Mouse (Mus musculus): ENCODE results near the gene Ank3. TPM values are rescaled to one million over a fixed set of nuclear protein-coding genes. Genes with fewer than 3 reads are reported as not detected.
"Not testable (repeated sequence)": the region's sequence is repeated elsewhere in the genome, so short reads cannot be mapped to it uniquely, and the experiment has no call there.

The Ank3 gene
- 69.3 and 74.7 TPM in 2 replicates for polyA plus RNA-seq (2015; fragmentation: Nextera tagmentation; extraction: Ambion mirVana)

DNA sequence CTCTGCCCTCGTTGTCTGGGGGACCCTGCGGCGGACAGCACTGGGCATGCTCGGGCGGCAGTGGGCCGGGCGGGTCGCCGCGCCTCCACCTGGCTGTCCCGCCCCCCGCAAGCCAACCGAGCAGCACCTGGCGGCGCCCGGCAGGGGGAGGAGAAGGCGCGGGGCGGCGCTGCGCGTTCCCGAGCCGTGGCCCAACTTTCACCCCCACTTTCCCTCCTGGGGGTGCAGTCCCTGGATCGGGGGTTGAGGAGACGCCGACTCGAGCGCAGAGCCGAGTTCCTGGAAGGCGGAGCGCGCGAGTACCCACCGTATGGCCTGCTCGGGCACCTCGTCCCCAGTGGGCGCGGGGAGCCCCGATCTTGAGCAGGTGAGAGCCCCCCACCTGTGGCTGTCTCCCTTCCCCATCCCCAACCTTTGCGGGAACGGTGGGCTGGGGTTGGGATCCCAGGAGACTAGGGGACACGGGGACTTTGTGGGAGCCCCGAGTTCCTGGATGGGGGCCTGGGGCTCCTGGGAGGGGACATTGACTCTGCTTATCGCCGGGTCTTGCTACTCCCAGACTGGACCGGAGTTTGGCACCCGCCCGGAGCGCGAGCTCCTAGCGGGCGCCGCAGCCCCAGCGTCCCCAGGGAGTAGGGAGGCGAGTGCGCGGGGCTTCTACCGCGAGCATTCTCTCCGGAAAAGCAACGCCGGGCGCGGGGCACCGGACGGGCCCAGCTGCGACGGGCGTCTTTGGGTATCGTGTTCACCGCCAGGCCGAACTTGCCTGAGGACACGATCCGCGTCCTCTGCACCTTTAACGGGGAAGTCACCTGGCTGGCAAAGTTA lies at the start of gene Ank3:
TSS of gene Ank3 (plus strand) at position 11 of the 828 bp plus-strand sequence.
- peaks cover 19% of the 10 kb centered on the region for H3K4me1 ChIP-seq (ENCODE audit: control insufficient read depth, insufficient read depth, low read depth, low read length)
- H3K9me3 ChIP-seq (ENCODE audit: control insufficient read depth, low read length) = no peaks in the 10 kb centered on the region
- H3K4me2 ChIP-seq (ENCODE audit: low read length) = peak within 1 kb of the TSS; percentile 99
- no peak within 1 kb of the TSS for H3K27ac ChIP-seq (ENCODE audit: low read depth, low read length)
- H3K9ac ChIP-seq (ENCODE audit: low read depth, low read length) = peak within 1 kb of the TSS; percentile 59
- 1% methylated on average over 58 of the region's 77 CpGs for WGBS
- H3K27me3 ChIP-seq (replicated peaks; ENCODE audit: control insufficient read depth, insufficient read depth, low read length) = peaks cover 13% of the 10 kb centered on the region
- peak; percentile 56; the same call in 1 of the 2 replicates for ATAC-seq
- H3K4me3 ChIP-seq (ENCODE audit: low read length) = peak within 1 kb of the TSS; percentile 53
- no peaks in the 10 kb centered on the region for H3K36me3 ChIP-seq (ENCODE audit: control insufficient read depth, insufficient read depth, low read length)

DNA sequence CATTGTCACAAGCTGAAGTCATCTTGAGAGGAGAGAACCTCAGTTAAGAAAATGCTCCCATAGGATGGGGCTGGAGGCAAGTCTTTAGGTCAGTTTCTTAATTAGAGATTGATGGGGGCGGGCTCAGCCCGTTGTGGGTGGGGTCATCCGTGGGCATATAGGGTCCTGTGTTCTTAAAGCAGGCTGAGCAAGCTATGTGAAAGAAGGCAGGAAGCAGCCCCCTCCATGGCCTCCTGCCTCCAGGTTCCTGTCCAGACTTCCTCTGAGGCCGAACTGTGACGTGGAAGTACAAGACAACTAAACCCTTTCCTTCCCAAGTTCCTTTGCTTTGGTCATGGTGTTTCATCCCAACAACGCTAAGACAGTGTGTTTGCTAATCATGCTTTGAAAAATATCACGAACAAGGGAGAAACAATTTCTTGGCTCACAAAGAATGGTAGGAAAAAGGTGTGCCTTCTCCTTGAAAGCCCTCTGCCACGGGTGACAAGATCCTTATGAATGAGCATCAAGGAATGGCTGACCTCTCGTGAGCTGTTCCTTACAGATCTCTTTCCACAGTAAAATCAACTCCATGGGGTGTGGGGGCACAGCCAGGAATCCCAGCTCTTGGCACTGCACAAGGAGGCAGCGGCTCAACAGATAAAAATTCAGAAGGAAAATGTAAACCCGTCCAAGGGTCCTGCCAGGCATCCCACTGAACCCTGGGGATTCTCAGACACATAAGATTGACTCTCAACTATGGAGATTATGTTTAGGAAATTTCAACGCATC lies 47.3 kb upstream of the Ank3 start:
- no peaks in the 10 kb centered on the region for H3K36me3 ChIP-seq (ENCODE audit: control insufficient read depth, insufficient read depth, low read length)
- WGBS = 19% methylated on average over 12 of the region's 12 CpGs
- peak overlapping the region; percentile 41 for H3K27ac ChIP-seq (ENCODE audit: low read depth, low read length)
- peak overlapping the region; percentile 67 for H3K4me3 ChIP-seq (ENCODE audit: low read length)
- H3K27me3 ChIP-seq (replicated peaks; ENCODE audit: control insufficient read depth, insufficient read depth, low read length) = no peaks in the 10 kb centered on the region
- peak overlapping the region; percentile 99 for H3K4me2 ChIP-seq (ENCODE audit: low read length)
- ATAC-seq = no peak
- peaks cover 10% of the 10 kb centered on the region for H3K4me1 ChIP-seq (ENCODE audit: control insufficient read depth, insufficient read depth, low read depth, low read length)
- peak overlapping the region; percentile 71; the same call in 1 of the 2 replicates for H3K9ac ChIP-seq (ENCODE audit: low read depth, low read length)
- no peaks in the 10 kb centered on the region for H3K9me3 ChIP-seq (ENCODE audit: control insufficient read depth, low read length)

DNA sequence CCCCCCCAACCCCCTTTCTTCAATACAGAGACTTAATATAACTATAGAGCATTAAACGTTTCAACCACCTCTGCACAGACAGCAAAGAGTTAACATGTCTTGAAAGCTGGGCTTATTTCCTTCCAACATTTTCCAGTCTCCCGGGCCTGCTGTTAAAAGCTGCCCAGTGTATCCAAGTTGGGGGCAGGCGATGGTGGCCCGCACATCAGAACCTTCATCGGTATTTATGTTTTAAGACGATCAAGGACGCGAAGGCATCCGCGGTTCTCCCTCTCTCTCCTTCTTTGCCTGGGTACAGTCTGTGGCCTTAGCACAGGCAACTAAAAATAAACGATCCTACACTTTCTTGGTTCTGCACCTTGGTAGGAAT lies 46.7 kb upstream of the Ank3 start:
- H3K4me2 ChIP-seq (ENCODE audit: low read length) = peak overlapping the region; percentile 99
- ATAC-seq = no peak
- peaks cover 10% of the 10 kb centered on the region for H3K4me1 ChIP-seq (ENCODE audit: control insufficient read depth, insufficient read depth, low read depth, low read length)
- H3K4me3 ChIP-seq (ENCODE audit: low read length) = peak overlapping the region; percentile 67
- no peaks in the 10 kb centered on the region for H3K9me3 ChIP-seq (ENCODE audit: control insufficient read depth, low read length)
- peak overlapping the region; percentile 41 for H3K27ac ChIP-seq (ENCODE audit: low read depth, low read length)
- WGBS = under 1% methylated on average over 11 of the region's 11 CpGs
- H3K36me3 ChIP-seq (ENCODE audit: control insufficient read depth, insufficient read depth, low read length) = no peaks in the 10 kb centered on the region
- peak overlapping the region; percentile 71 for H3K9ac ChIP-seq (ENCODE audit: low read depth, low read length)
- H3K27me3 ChIP-seq (replicated peaks; ENCODE audit: control insufficient read depth, insufficient read depth, low read length) = no peaks in the 10 kb centered on the region

DNA sequence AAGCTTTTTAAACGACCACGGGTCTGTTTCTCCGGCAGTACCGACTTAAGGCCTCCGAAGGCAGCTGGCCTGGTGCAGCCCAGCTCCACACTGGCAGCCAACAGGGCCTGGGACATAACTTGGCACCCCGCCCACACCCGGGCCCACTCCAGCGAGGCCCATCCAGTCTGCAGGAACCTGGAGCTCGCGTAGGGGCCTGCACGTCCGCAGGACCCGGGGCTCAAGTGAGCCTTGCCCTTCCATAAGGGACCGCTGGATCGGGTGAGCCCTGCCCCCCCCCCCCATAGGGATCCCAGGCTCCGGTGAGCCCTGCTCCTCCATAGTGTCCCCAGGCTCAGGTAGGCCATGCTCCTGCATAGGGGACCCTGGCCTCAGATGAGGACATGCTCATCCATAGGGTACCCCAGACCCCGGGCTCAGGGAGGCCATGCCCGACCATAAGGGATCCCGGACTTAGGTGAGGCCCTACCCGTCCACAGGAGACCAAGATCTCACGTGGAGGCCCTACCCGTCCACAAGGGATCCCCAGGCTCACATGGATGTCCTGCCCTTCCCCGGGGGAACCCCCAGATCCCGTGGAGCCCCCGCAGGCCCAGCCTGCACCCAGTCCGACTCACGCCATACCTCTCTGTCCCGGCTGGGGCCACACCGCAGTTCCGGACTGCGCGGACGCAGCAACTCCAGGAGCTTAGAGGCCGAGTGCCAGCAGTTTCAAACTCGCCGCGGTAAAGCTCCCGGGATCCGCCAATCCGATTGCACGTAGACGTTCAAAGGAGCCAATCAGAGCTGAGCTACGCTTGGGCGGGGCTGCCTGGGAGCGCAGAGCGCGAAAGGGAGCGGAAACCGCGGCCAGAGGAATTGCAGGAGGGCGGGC lies 46.1 kb upstream of the Ank3 start, which contains the start of gene Cdk1:
TSS of gene Cdk1 (minus strand) at position 727 of the 874 bp plus-strand sequence.
- WGBS = under 1% methylated on average over 50 of the region's 51 CpGs
- H3K27ac ChIP-seq (ENCODE audit: low read depth, low read length) = peak within 1 kb of the TSS; percentile 41
- ATAC-seq = peak; percentile 97
- H3K4me2 ChIP-seq (ENCODE audit: low read length) = peak within 1 kb of the TSS; percentile 99
- peak within 1 kb of the TSS; percentile 67 for H3K4me3 ChIP-seq (ENCODE audit: low read length)
- no peaks in the 10 kb centered on the region for H3K36me3 ChIP-seq (ENCODE audit: control insufficient read depth, insufficient read depth, low read length)
- H3K9me3 ChIP-seq (ENCODE audit: control insufficient read depth, low read length) = no peaks in the 10 kb centered on the region
- H3K27me3 ChIP-seq (replicated peaks; ENCODE audit: control insufficient read depth, insufficient read depth, low read length) = no peaks in the 10 kb centered on the region
- H3K9ac ChIP-seq (ENCODE audit: low read depth, low read length) = peak within 1 kb of the TSS; percentile 71
- peaks cover 10% of the 10 kb centered on the region for H3K4me1 ChIP-seq (ENCODE audit: control insufficient read depth, insufficient read depth, low read depth, low read length)

DNA sequence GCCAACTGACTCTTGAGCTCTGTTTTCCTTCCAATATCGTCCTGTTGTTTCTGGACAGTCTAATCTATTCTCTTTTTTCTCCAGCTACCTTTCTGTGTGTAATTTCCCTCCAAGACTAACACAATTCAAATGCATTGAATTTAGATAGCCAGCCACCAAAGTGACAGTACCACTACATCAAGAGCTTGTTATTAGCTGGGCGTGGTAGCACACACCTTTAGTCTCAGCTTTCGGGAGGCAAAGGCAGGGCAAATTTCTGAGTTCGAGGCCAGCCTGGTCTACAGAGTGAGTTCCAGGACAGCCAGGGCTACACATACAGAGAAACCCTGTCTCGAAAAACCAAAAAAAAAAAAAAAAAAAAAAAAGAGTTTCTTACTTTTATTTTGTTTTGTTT lies 45.5 kb upstream of the Ank3 start:
- not testable (repeated sequence) for H3K27me3 ChIP-seq (replicated peaks; ENCODE audit: control insufficient read depth, insufficient read depth, low read length); ATAC-seq

DNA sequence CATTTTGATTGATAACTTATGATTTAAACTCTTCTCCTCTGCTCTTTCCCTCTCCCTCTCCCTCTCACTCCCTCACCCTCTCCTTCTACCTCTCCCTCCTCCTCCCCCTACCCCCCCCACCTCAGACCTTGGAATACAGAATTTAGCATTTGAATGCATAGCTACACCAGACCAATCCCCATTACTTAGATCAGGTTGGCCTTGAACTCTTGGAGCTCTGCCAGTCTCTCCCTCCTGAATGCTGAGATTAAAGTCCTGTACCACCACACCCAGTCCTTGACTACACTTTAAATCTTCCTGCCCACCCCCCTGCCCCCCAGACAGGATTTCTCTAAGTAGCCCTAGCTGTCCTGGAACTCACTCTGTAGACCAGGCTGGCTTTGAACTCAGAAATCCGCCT lies 38.9 kb upstream of the Ank3 start:
- Histone ChIP-seq H3K27me3 (replicated peaks; ENCODE audit: control insufficient read depth, insufficient read depth, low read length) (no peaks in the 10 kb centered on the region), H3K4me3 (ENCODE audit: low read length) (no peak overlapping the region), H3K4me1 (ENCODE audit: control insufficient read depth, insufficient read depth, low read depth, low read length) (no peaks in the 10 kb centered on the region), H3K36me3 (ENCODE audit: control insufficient read depth, insufficient read depth, low read length) (no peaks in the 10 kb centered on the region), H3K9me3 (ENCODE audit: control insufficient read depth, low read length) (no peaks in the 10 kb centered on the region; the same call in 1 of the 2 replicates), H3K27ac (ENCODE audit: low read depth, low read length) (no peak overlapping the region), H3K9ac (ENCODE audit: low read depth, low read length) (no peak overlapping the region), H3K4me2 (ENCODE audit: low read length) (no peak overlapping the region)
- 100% methylated on average over 1 of the region's 1 CpGs for WGBS
- ATAC-seq = no peak

More for the DNA sequence above, 45.5 kb upstream of the Ank3 start:
- H3K4me1 ChIP-seq (ENCODE audit: control insufficient read depth, insufficient read depth, low read depth, low read length) = peaks cover 10% of the 10 kb centered on the region
- H3K4me2 ChIP-seq (ENCODE audit: low read length) = peak overlapping the region; percentile 99
- not testable (repeated sequence) for H3K9me3 ChIP-seq (ENCODE audit: control insufficient read depth, low read length); H3K36me3 ChIP-seq (ENCODE audit: control insufficient read depth, insufficient read depth, low read length); H3K27ac ChIP-seq (ENCODE audit: low read depth, low read length)
- H3K9ac ChIP-seq (ENCODE audit: low read depth, low read length) = peak overlapping the region; percentile 38; the same call in 1 of the 2 replicates
- peak overlapping the region; percentile 67 for H3K4me3 ChIP-seq (ENCODE audit: low read length)
- WGBS = 39% methylated on average over 5 of the region's 5 CpGs

DNA sequence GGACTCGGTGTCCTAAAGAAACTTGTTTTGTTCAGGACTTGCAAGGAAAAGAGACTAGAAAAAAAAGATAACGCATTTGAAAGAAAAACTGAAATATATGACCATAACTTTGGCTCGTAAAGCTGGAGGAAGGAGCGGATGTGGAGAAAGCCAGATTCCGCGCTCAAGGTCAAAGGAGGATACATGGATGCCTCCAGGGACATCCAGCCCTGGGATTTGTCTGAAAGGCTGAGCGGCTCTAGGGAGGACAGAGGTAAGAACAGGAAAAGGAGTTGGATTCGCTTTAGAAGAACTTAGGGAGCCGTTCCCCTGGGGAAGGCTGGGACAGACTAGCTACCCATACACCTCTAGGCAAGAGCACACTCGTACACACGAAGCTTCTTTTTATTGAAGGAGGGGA lies 32.4 kb upstream of the Ank3 start:
- H3K9ac ChIP-seq (ENCODE audit: low read depth, low read length) = no peak overlapping the region
- no peaks in the 10 kb centered on the region for H3K36me3 ChIP-seq (ENCODE audit: control insufficient read depth, insufficient read depth, low read length)
- H3K4me2 ChIP-seq (ENCODE audit: low read length) = no peak overlapping the region
- no peak overlapping the region for H3K4me3 ChIP-seq (ENCODE audit: low read length)
- WGBS = 88% methylated on average over 11 of the region's 11 CpGs
- no peaks in the 10 kb centered on the region for H3K27me3 ChIP-seq (replicated peaks; ENCODE audit: control insufficient read depth, insufficient read depth, low read length)
- no peaks in the 10 kb centered on the region for H3K9me3 ChIP-seq (ENCODE audit: control insufficient read depth, low read length)
- no peaks in the 10 kb centered on the region for H3K4me1 ChIP-seq (ENCODE audit: control insufficient read depth, insufficient read depth, low read depth, low read length)
- ATAC-seq = no peak
- H3K27ac ChIP-seq (ENCODE audit: low read depth, low read length) = no peak overlapping the region

DNA sequence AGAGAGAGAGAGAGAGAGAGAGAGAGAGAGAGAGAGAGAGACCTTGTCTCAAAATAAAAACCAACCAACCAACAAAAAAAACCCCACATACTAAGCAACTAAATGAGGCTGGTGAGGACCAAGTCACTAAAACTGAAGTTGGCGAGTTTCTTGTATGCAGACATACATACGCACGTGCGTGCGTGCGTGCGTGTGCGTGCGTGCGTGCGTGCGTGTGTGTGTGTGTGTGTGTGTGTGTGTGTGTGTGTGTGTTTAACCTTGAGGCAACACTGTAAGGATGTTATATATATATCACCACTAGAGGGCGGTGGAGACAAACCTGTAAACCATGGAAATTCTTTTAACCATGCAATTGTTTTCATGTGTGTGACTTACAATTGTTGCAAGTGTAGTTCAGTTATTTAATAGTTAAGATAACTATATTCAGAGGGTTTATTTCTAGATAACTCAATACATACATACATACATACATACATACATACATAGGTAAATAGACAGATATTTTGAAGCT lies 31.6 kb upstream of the Ank3 start:
- H3K27ac ChIP-seq (ENCODE audit: low read depth, low read length) = no peak overlapping the region
- no peaks in the 10 kb centered on the region for H3K36me3 ChIP-seq (ENCODE audit: control insufficient read depth, insufficient read depth, low read length)
- no peak for ATAC-seq
- no peak overlapping the region for H3K4me2 ChIP-seq (ENCODE audit: low read length)
- H3K4me3 ChIP-seq (ENCODE audit: low read length) = no peak overlapping the region
- no peak overlapping the region for H3K9ac ChIP-seq (ENCODE audit: low read depth, low read length)
- H3K9me3 ChIP-seq (ENCODE audit: control insufficient read depth, low read length) = no peaks in the 10 kb centered on the region
- 81% methylated on average over 13 of the region's 13 CpGs for WGBS
- H3K4me1 ChIP-seq (ENCODE audit: control insufficient read depth, insufficient read depth, low read depth, low read length) = no peaks in the 10 kb centered on the region
- no peaks in the 10 kb centered on the region for H3K27me3 ChIP-seq (replicated peaks; ENCODE audit: control insufficient read depth, insufficient read depth, low read length)

All from hindbrain, embryonic 16.5 days (tissue).